Mouse (Mus musculus) C2C12 (cell line): Measurements from ENCODE around the gene Dnah8.

Experiments
- CEBPB ChIP-seq: IDR thresholded peaks from one replicate; pipeline ENCODE4 v1.6.1; 2011; ENCODE audit warnings: low read depth, mild to moderate bottlenecking, control low read depth, moderate library complexity
- CTCF ChIP-seq: IDR thresholded peaks from one replicate; pipeline ENCODE4 v1.5.1; 2011; ENCODE audit not compliant: control insufficient read depth, insufficient read depth, insufficient read length
- MAX ChIP-seq: IDR thresholded peaks from one replicate; pipeline ENCODE4 v1.6.1; 2011; ENCODE audit warnings: mild to moderate bottlenecking, control low read depth
- MYOD1 ChIP-seq: IDR thresholded peaks from one replicate; pipeline ENCODE4 v1.6.1; 2011; ENCODE audit warnings: low read depth; ENCODE audit not compliant: control insufficient read depth, insufficient read length
- MYOG ChIP-seq: IDR thresholded peaks from one replicate; pipeline ENCODE4 v1.6.1; 2011; ENCODE audit not compliant: control insufficient read depth, insufficient read length; ENCODE audit errors: extremely low read depth
- USF1 ChIP-seq: IDR thresholded peaks from one replicate; pipeline ENCODE4 v1.6.1; 2011; ENCODE audit warnings: low read depth, mild to moderate bottlenecking, control low read depth, moderate library complexity

- TF ChIP-seq CTCF, result no peak
- no peak for TF ChIP-seq MYOG
- no peak for TF ChIP-seq MAX
- no peak for TF ChIP-seq USF1
- no peak for TF ChIP-seq CEBPB
- TF ChIP-seq MYOD1, result no peak
Observed at GRCm38 (mm10) chr17:30611221-30612074, 12.7 kb upstream of the Dnah8 start.
